Mouse (Mus musculus): ENCODE measurements around the gene Pdlim4. TPM values are rescaled to one million over a fixed set of nuclear protein-coding genes. Genes with fewer than 3 reads are reported as not detected.

Pdlim4 gene
- polyA plus RNA-seq, 1 experiment from 2014 or later = 47.5 TPM

Other genes starting within 250 kb of the Pdlim4 start
- 2.0 and 2.3 TPM in 2 replicates for gene Gm12216, start 209.8 kb downstream of the Pdlim4 start, polyA plus RNA-seq (2015; fragmentation: Nextera tagmentation; extraction: Ambion mirVana)
- gene Slc22a5, start 177.4 kb downstream of the Pdlim4 start, polyA plus RNA-seq (2015; fragmentation: Nextera tagmentation; extraction: Ambion mirVana) = 32.0 and 36.4 TPM in 2 replicates
- gene Slc22a21, start 88.7 kb downstream of the Pdlim4 start, polyA plus RNA-seq (2015; fragmentation: Nextera tagmentation; extraction: Ambion mirVana) = 5.6 and 6.0 TPM in 2 replicates
- 3.6 TPM in 2 replicates for gene Slc22a4, start 40.9 kb downstream of the Pdlim4 start, polyA plus RNA-seq (2015; fragmentation: Nextera tagmentation; extraction: Ambion mirVana)
- gene P4ha2, start 31.1 kb upstream of the Pdlim4 start, polyA plus RNA-seq (2015; fragmentation: Nextera tagmentation; extraction: Ambion mirVana) = 11.2 and 13.9 TPM in 2 replicates
- gene Csf2, start 180.7 kb upstream of the Pdlim4 start, polyA plus RNA-seq (2015; fragmentation: Nextera tagmentation; extraction: Ambion mirVana) = not detected in 2 replicates
- gene Il3, start 198.3 kb upstream of the Pdlim4 start, polyA plus RNA-seq (2015; fragmentation: Nextera tagmentation; extraction: Ambion mirVana) = not detected in 2 replicates
- 0.64 and 0.75 TPM in 2 replicates for gene Acsl6, start 234.8 kb upstream of the Pdlim4 start, polyA plus RNA-seq (2015; fragmentation: Nextera tagmentation; extraction: Ambion mirVana)